Mouse (Mus musculus): ENCODE data around the gene Macrod2. TPM values are rescaled to one million over a fixed set of nuclear protein-coding genes. Genes with fewer than 3 reads are reported as not detected.

The Macrod2 gene
- 22.7 and 25.8 TPM in 2 replicates for polyA plus RNA-seq (2015; fragmentation: Nextera tagmentation; extraction: Ambion mirVana)

- DNase-seq (ENCODE audit: low spot score), result peak; percentile 99
- TF ChIP-seq CTCF (IDR thresholded peaks at IDR 0.05) (no peak), EP300 (IDR thresholded peaks at IDR 0.05) (no peak)
- H3K4me1 ChIP-seq (ENCODE audit: insufficient read depth, low read depth, low read length), result no peaks in the 10 kb centered on the region
- H3K36me3 ChIP-seq (ENCODE audit: insufficient read depth, low read length), result no peaks in the 10 kb centered on the region
- ATAC-seq, result peak; percentile 99
- H3K27me3 ChIP-seq (replicated peaks; ENCODE audit: insufficient read depth, low read length), result no peaks in the 10 kb centered on the region
- 0 out of 2 replicates have a peak within 1 kb of the TSS, but pooled peaks have one; percentile 34 for H3K9ac ChIP-seq (replicated peaks; ENCODE audit: low read depth)
- peak within 1 kb of the TSS; percentile 54 for H3K4me3 ChIP-seq (ENCODE audit: low read depth, low read length)
- WGBS, result under 1% methylated on average over 44 of the region's 47 CpGs
- peak within 1 kb of the TSS; percentile 91 for H3K4me2 ChIP-seq (replicated peaks; ENCODE audit: low read depth, low read length)
- peak within 1 kb of the TSS; percentile 32; the same call in 1 of the 2 replicates for H3K27ac ChIP-seq (ENCODE audit: low read length)
- no peaks in the 10 kb centered on the region for H3K9me3 ChIP-seq (ENCODE audit: low read length)
These were observed at the start of gene Macrod2 for GRCm38 (mm10) chr2:140395179-140395578. Gene Macrod2, plus strand, starts transcription at chr2:140395309.

GRCm38 (mm10) chr2:140359905-140360304, 35.2 kb upstream of the Macrod2 start:
- Histone ChIP-seq H3K9ac (replicated peaks; ENCODE audit: low read depth) (no peak overlapping the region), H3K4me3 (ENCODE audit: low read depth, low read length) (no peak overlapping the region), H3K9me3 (ENCODE audit: low read length) (no peaks in the 10 kb centered on the region), H3K36me3 (ENCODE audit: insufficient read depth, low read length) (no peaks in the 10 kb centered on the region), H3K27ac (ENCODE audit: low read length) (no peak overlapping the region), H3K27me3 (replicated peaks; ENCODE audit: insufficient read depth, low read length) (no peaks in the 10 kb centered on the region), H3K4me2 (replicated peaks; ENCODE audit: low read depth, low read length) (no peak overlapping the region), H3K4me1 (ENCODE audit: insufficient read depth, low read depth, low read length) (no peaks in the 10 kb centered on the region)
- TF ChIP-seq CTCF (IDR thresholded peaks at IDR 0.05) (no peak), EP300 (IDR thresholded peaks at IDR 0.05) (no peak)
- peak; percentile 14 for DNase-seq (ENCODE audit: low spot score)
- peak; percentile 38; the same call in 1 of the 2 replicates for ATAC-seq
- WGBS, result 25% methylated on average over 2 of the region's 2 CpGs

GRCm38 (mm10) chr2:140364804-140365203, 30.3 kb upstream of the Macrod2 start:
- no peak overlapping the region for H3K9ac ChIP-seq (replicated peaks; ENCODE audit: low read depth)
- no peak overlapping the region for H3K4me2 ChIP-seq (replicated peaks; ENCODE audit: low read depth, low read length)
- no peak for TF ChIP-seq CTCF (IDR thresholded peaks at IDR 0.05)
- TF ChIP-seq EP300 (IDR thresholded peaks at IDR 0.05), result no peak

DNA sequence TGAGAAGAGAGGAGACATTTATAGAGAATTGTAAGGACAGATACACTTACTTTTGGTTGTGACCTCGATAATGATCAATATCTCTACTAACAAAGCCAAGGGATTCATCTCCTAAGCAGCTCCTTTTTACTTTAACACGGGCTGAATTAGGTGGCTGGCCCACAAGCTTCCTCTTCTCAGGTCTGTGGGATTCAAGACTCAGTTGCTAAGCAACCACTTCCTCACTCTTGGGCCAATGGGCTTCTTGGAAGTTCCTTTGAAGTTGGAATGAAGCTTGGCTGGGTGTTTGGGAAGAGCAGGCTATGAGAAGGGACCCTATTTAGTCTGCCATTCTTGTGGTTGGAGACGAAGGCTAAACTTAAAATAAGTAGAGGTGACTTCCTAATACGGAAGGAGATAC, 5.6 kb upstream of the Macrod2 start, which contains the start of gene Sel1l2:
Sel1l2 (minus strand) TSS at position 182 of the 400 bp plus-strand sequence.
- ATAC-seq (no peak), DNase-seq (ENCODE audit: low spot score) (no peak)
- H3K4me1 ChIP-seq (ENCODE audit: insufficient read depth, low read depth, low read length), result no peaks in the 10 kb centered on the region
- 30% methylated on average over 4 of the region's 4 CpGs for WGBS
- H3K9ac ChIP-seq (replicated peaks; ENCODE audit: low read depth), result no peak within 1 kb of the TSS
- H3K27ac ChIP-seq (ENCODE audit: low read length), result no peak within 1 kb of the TSS
- no peaks in the 10 kb centered on the region for H3K36me3 ChIP-seq (ENCODE audit: insufficient read depth, low read length)
- no peak within 1 kb of the TSS for H3K4me2 ChIP-seq (replicated peaks; ENCODE audit: low read depth, low read length)
- TF ChIP-seq CTCF (IDR thresholded peaks at IDR 0.05), result no peak
- no peak for TF ChIP-seq EP300 (IDR thresholded peaks at IDR 0.05)
- H3K27me3 ChIP-seq (replicated peaks; ENCODE audit: insufficient read depth, low read length), result no peaks in the 10 kb centered on the region
- H3K4me3 ChIP-seq (ENCODE audit: low read depth, low read length), result no peak within 1 kb of the TSS
- H3K9me3 ChIP-seq (ENCODE audit: low read length), result no peaks in the 10 kb centered on the region

More at GRCm38 (mm10) chr2:140364804-140365203, 30.3 kb upstream of the Macrod2 start:
- ATAC-seq, result no peak
- no peak overlapping the region for H3K4me3 ChIP-seq (ENCODE audit: low read depth, low read length)
- no peak for DNase-seq (ENCODE audit: low spot score)
- H3K27me3 ChIP-seq (replicated peaks; ENCODE audit: insufficient read depth, low read length), result no peaks in the 10 kb centered on the region
- no peaks in the 10 kb centered on the region for H3K36me3 ChIP-seq (ENCODE audit: insufficient read depth, low read length)
- no peak overlapping the region for H3K27ac ChIP-seq (ENCODE audit: low read length)
- no peaks in the 10 kb centered on the region for H3K4me1 ChIP-seq (ENCODE audit: insufficient read depth, low read depth, low read length)
- 61% methylated on average over 1 of the region's 1 CpGs for WGBS
- H3K9me3 ChIP-seq (ENCODE audit: low read length), result no peaks in the 10 kb centered on the region

DNA sequence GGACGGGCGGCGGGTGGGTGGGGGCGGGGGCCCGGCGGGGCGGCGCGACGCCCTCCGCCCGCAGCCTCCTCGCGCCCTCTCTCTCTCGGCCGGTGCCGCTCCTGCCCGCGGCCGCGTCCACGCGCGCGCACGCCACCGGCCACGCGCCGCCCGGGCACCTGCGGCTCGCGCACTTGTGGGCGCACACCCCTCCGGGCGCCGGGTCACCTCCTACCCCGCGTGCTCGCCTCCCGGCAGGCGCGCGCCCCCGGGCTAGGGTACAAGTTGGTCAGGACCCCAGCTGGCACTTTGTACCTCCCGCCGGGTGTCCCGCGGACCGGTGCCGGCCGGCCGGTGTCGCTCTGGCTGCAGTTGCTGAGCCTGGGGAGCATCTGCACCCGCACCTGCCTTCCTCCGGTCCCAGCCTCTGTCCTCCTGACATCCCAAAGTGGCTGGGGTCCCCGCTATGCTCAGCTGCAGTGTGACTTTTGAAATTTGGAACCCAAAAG, 679 bp downstream of the Macrod2 start:
- Histone ChIP-seq H3K4me1 (ENCODE audit: insufficient read depth, low read depth, low read length) (no peaks in the 10 kb centered on the region), H3K9ac (replicated peaks; ENCODE audit: low read depth) (0 out of 2 replicates have a peak overlapping the region, but pooled peaks have one; percentile 34), H3K27me3 (replicated peaks; ENCODE audit: insufficient read depth, low read length) (no peaks in the 10 kb centered on the region), H3K9me3 (ENCODE audit: low read length) (no peaks in the 10 kb centered on the region), H3K27ac (ENCODE audit: low read length) (peak overlapping the region; percentile 32; the same call in 1 of the 2 replicates), H3K36me3 (ENCODE audit: insufficient read depth, low read length) (no peaks in the 10 kb centered on the region), H3K4me2 (replicated peaks; ENCODE audit: low read depth, low read length) (peak overlapping the region; percentile 91), H3K4me3 (ENCODE audit: low read depth, low read length) (peak overlapping the region; percentile 54)
- ATAC-seq, result peak; percentile 67
- WGBS, result 0% methylated on average over 14 of the region's 58 CpGs
- no peak for TF ChIP-seq CTCF (IDR thresholded peaks at IDR 0.05)
- DNase-seq (ENCODE audit: low spot score), result peak; percentile 42

DNA sequence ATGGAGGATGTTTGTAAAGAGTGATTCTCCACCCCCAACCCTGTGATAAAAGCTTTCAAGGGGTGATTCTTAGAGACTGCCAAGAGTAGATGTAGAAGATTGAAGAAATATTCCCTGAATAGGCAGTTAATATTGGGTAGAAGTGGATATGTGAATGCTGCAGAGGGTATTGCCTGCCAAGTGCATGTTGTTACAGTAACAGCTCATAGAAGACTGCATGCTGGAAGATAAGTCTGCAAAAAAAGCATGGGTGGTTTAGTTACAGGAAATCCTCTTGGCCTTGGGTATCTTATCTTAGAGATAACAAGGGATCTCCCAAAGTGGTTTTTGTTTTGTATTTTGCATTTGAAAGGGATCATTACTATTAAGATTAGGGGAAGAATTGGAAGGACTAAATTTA, 30.7 kb downstream of the Macrod2 start:
- H3K36me3 ChIP-seq (ENCODE audit: insufficient read depth, low read length), result no peaks in the 10 kb centered on the region
- H3K27ac ChIP-seq (ENCODE audit: low read length), result no peak overlapping the region
- no peaks in the 10 kb centered on the region for H3K4me1 ChIP-seq (ENCODE audit: insufficient read depth, low read depth, low read length)
- ATAC-seq (no peak), DNase-seq (ENCODE audit: low spot score) (no peak)
- no peaks in the 10 kb centered on the region for H3K27me3 ChIP-seq (replicated peaks; ENCODE audit: insufficient read depth, low read length)
- no peak overlapping the region for H3K4me3 ChIP-seq (ENCODE audit: low read depth, low read length)
- no peak overlapping the region for H3K9ac ChIP-seq (replicated peaks; ENCODE audit: low read depth)
- no peaks in the 10 kb centered on the region for H3K9me3 ChIP-seq (ENCODE audit: low read length)
- H3K4me2 ChIP-seq (replicated peaks; ENCODE audit: low read depth, low read length), result no peak overlapping the region
- TF ChIP-seq CTCF (IDR thresholded peaks at IDR 0.05) (no peak), EP300 (IDR thresholded peaks at IDR 0.05) (no peak)

Measured in lung, postnatal 0 days (tissue).